Mouse (Mus musculus) mouse embryonic stem cell (cell line): ENCODE measurements around the gene Ppp1r3g.
"Not testable (repeated sequence)": the region's sequence is repeated elsewhere in the genome, so short reads cannot be mapped to it uniquely, and the experiment has no call there.

Experiments used
- in situ Hi-C, 2 experiments: fragments of 300-500 bp; cut with MboI; formaldehyde crosslinking; loops; 1 replicate in 1 of 2; 3 replicates in 1 of 2; pipeline ENCODE4 v1.14.3; 2019 to 2020; ENCODE audit warnings: low sequenced_read_pairs in 2 of 2, low pct_unique_long_range_greater_than_20kb in 1 of 2, mixed read lengths in 1 of 2; ENCODE audit not compliant: unreplicated experiment in 1 of 2

The Ppp1r3g gene

DNA sequence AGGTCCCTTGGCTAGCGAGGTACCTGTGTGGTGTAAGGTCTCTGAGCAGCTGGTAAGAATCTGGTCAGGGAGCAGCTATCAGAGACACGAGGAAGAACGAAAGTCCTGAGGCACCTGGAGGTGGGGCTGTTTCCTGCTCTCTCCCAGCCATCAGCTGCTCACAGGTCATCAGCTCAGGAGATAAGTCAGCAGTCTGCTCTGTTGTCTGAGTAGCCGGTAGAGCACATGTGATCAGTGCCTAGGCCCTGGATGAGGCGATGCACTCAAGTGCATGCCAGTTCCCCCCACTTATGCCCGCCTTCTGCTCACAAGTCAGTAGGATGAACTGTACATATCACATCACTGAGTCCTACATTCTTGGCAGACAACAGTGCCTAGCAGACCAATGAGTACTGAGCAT, 24.3 kb downstream of the Ppp1r3g start:
- in situ Hi-C loops: no loop called here

DNA sequence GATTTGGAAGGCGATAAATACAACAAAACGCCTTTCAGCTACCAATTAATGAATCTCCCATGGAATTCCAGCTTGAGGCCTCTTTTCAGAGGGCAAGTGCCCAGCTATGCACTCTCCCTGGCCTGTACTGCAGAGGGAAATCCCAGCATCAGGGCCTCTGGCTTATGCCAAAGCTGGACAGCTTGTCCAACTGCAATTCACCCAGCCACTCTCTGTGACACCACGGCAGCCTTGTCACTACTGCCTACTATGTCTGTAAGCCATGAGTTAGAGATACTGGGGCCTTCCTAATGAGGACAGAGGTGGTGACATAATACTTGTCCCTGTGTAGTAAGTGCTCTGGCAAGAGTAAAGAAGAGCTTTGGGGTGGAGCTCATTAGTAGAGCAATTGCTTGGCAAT, 30.7 kb downstream of the Ppp1r3g start:
- in situ Hi-C loops: no loop called here

DNA sequence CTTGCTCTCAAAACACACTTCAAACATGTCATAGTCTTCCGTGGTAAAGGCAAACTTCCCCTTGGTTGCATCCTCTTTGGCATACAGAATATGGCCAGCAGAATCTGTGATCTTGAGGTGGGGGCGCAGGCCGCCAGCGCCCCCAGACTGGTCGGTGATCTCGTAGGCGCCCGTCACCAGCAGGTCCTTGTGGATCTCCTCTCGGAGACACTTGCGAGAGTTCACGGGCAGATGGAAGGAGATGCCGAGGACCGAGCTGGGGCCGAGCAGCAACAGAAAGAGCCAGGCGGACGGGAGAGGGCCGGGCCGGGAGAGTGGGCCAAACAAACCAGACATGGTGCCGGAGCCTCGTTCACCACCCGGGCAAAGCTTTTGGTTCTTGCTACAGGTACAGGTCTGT, 32.5 kb downstream of the Ppp1r3g start:
- in situ Hi-C loops: not testable (repeated sequence)

DNA sequence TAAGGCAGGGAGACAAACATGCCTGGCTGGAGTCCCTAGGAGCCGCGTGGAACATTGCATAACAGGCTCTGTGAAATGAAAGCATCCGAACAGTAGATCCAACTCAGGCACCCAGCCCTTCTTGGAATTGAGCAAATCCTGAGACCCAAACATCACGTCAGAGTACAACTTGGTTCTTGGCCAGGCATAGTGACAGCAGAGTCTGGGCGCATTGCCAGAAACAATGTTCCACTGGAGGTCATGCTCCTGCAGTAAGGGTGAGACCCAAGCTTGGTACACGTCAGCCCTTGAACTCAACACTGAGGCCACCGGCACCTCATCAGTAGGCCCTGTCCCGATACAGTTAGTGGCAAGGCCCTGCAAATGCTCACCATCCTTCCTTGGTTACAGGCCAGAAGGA, 35.4 kb downstream of the Ppp1r3g start:
- in situ Hi-C loops: no loop called here

DNA sequence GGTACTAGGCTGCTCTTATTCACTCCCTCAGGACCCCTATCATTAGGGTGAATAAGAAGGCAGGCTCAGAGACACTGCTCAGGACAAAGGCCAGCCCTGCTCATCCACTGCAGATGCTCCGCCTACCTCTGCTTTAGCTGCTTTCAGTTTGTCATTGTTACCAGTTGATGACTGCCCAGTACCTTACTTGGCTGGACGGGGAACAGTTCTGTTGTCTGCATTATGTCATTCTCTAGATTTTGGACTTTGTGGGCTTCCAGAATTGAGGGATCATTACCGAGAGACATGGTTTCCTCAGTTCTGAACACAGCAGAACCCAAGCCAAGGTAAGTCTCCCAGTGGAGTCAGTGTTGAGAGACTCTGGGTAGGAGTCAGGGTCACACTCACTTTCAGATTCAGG, 36.6 kb downstream of the Ppp1r3g start:
- in situ Hi-C loops: no loop called here

DNA sequence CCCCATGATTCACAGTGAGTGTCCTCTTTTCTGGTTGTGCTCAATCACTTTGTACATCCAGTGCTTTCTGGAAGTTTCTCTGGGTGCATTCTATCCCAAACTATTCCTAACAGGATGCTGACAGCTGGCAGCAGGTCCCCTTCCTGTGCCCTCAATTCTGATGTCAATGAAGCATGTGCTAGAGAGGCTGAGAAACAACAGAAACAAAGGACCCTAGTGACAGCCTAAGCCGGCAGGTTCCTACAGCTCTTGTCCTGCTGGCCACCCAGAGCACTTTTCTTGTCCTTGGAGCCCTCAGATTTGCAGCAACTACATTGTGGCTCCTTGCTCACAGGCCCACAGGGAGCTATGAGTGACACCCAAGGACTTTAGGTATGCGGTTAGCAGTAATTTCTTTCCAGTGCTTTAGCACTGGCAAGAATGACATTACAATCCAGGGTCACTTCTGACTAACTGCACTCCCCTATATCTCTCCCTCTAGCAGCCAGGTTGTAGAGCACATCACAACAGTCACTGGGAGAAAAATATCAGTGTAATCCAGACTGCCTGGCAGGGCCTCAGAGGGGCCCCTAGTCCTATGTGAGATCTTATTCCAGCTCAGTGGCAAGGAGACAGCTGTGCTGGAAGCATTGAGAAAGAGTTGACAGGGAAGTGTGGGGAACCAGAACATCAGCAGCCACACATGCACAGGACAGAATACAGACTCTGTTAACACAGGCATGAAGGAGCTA, 37.2 kb downstream of the Ppp1r3g start:
- in situ Hi-C loops: no loop called here

DNA sequence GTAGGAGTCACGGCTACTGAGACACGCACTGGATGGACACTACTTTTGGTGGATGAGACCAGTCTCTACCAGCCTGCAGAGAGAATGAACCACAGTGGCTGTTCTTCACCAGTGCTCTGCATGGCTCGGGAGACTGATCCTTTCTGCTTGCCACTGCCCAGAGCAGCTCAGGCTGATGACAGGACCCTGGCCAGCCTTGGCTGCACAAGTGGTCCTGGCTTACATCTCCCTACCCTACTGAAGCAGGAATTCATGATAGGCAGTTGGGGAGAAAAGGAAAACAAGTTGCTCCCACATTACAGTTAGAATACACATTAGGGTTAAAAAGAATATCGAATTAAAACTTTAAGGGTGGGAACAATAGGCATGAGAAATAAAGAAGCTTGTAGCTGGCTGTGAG, 39.0 kb downstream of the Ppp1r3g start:
- in situ Hi-C loops: no loop called here

DNA sequence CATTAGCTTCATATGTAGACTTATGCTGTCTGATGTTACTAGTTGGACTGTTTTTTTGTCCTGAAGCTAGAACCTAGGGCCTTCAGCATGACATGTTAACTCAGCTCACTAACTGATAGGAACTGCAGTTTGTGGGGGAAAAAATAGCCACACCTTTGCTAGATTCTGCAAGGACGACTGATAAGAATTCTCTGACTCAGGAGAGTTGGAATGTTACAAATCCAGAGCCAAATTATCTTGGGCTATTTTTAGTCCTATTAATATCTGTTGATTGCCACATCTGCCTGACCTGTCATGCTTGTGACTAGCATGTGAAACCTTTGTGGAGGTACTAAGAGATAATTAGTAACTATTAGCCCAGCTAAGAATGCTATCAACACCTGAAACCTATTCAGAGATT, 42.2 kb downstream of the Ppp1r3g start:
- in situ Hi-C loops: no loop called here

DNA sequence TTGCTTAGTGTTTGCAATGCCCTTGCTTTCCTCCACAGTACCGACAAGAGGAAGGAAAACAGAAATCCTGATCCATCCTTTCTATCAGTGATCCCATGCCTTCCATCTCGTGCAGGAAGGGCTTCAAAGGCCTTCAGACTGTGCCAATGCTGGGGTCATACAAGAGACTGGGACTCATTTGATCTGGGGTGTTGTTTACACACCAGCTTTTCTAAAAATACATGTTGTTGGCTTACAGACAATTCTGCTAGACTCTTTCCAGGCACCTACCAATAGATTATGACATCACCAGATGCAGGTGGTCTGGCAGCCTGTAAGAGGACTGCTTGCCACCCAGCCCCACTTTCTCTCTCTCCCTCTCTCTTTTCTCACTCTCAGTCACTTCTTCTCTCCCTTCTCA, 51.3 kb downstream of the Ppp1r3g start:
- in situ Hi-C loops: no loop called here

DNA sequence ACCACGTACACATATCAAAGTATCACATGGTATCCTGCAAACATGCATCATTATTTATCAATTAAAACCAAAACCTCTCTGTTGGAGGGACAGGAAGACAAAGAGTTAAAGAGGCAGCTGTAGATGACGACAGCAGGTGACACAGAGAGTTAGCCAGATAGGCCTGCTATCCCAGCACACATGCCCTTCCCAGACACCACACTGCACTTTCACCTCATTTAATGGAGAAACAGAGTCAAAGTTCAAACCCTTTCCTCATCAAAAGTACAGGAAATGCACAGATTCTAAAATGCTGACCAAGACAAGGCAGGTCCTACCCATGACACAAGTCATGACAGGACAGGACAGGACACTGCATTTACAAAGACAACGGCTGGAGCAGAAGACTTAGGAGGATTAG, 57.0 kb downstream of the Ppp1r3g start:
- in situ Hi-C loops: no loop called here

DNA sequence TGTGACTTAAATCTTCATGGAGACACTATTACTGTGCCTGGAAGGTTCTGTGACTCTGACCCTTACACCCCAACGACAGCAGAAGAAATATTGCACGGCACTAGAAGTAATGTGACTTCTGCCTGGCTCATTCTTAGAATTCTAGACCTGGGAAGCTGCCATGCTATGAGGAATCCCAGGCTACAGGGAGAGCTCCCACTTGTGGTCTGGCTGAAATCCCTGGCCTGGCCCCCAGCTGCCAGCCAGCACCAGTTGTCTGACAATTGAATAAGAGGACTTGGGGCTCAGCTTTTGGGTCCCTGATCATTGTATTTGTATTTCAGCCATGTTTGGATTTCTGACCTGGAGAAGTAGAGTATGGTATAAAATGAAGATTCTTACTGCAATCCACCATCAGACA, 59.4 kb downstream of the Ppp1r3g start:
- in situ Hi-C loops: no loop called here

DNA sequence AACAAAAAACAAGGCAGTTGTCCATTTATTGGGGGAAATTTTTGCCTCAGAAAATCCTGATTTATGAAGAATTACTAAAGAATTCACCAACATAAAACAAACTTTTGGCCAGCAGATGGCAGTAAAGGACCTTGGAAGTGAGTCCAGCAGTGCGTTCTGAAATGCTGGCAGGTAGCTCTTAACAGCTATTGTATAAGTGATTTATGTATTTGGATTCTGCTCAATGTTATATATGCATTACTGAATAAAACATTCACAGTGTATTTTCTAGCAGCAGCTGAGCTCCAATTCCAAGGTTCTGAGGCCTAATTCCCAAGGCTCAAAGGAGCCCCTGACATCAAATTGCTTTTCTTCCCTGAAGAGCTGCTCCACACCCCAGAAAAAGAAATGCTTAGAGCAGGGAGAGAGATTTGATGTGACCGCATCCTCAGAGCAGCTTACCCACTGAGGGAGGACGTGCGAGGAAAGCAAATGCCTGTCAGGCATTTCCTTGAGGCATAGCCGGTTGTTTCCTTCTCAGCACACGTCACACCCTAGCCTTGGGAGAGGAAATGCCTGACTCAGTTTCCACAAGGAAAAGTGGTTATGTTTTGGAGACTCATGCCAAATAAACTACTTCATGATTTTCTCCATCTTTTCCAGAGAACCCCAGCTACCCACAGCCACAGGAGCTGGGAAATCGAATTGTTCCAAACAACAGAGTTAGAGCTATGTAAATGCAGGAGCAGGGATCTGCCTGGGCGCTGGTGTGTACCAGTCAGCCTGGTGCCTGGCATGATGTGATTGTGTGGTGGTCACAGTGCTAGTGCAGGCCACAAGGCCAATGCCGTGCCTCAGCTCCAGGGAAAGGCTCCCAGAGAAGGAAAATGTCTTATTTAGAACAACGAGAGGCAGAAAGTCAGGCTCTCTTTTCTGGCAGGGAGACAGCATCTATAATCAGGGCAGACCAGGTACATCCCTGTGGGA, 61.0 kb downstream of the Ppp1r3g start:
- in situ Hi-C loops: no loop called here
